Mouse (Mus musculus): ENCODE results near the gene Hist2h2be. TPM values are rescaled to one million over a fixed set of nuclear protein-coding genes. Genes with fewer than 3 reads are reported as not detected.

The Hist2h2be gene
- polyA plus RNA-seq, 1 experiment from 2014 or later, result 23.4 TPM

Other genes starting within 250 kb of the Hist2h2be start
- 12.5 TPM for gene Plekho1, start 225.1 kb upstream of the Hist2h2be start, polyA plus RNA-seq (2014; fragmentation: Illumina TruSeq; extraction: RNeasy Lipid Tissue Mini Kit (QIAGEN cat#74804))
- gene Vps45, start 162.7 kb upstream of the Hist2h2be start, polyA plus RNA-seq (2014; fragmentation: Illumina TruSeq; extraction: RNeasy Lipid Tissue Mini Kit (QIAGEN cat#74804)), result 51.8 TPM
- 30.3 TPM for gene Otud7b, start 116.6 kb upstream of the Hist2h2be start, polyA plus RNA-seq (2014; fragmentation: Illumina TruSeq; extraction: RNeasy Lipid Tissue Mini Kit (QIAGEN cat#74804))
- 3.4 TPM for gene Mtmr11, start 59.1 kb upstream of the Hist2h2be start, polyA plus RNA-seq (2014; fragmentation: Illumina TruSeq; extraction: RNeasy Lipid Tissue Mini Kit (QIAGEN cat#74804))
- 19.9 TPM for gene Sf3b4, start 48.8 kb upstream of the Hist2h2be start, polyA plus RNA-seq (2014; fragmentation: Illumina TruSeq; extraction: RNeasy Lipid Tissue Mini Kit (QIAGEN cat#74804))
- 0.20 TPM for gene Sv2a, start 40.0 kb upstream of the Hist2h2be start, polyA plus RNA-seq (2014; fragmentation: Illumina TruSeq; extraction: RNeasy Lipid Tissue Mini Kit (QIAGEN cat#74804))
- gene Bola1, start 1.4 kb upstream of the Hist2h2be start, polyA plus RNA-seq (2014; fragmentation: Illumina TruSeq; extraction: RNeasy Lipid Tissue Mini Kit (QIAGEN cat#74804)), result 3.5 TPM
- gene Hist2h2ab, start 1.3 kb upstream of the Hist2h2be start, polyA plus RNA-seq (2014; fragmentation: Illumina TruSeq; extraction: RNeasy Lipid Tissue Mini Kit (QIAGEN cat#74804)), result not detected
- gene Hist2h2ac, start 239 bp upstream of the Hist2h2be start, polyA plus RNA-seq (2014; fragmentation: Illumina TruSeq; extraction: RNeasy Lipid Tissue Mini Kit (QIAGEN cat#74804)), result not detected
- 1.5 TPM for gene Hist2h3c2, start 18.0 kb downstream of the Hist2h2be start, polyA plus RNA-seq (2014; fragmentation: Illumina TruSeq; extraction: RNeasy Lipid Tissue Mini Kit (QIAGEN cat#74804))
- not detected for gene Hist2h2aa2, start 19.2 kb downstream of the Hist2h2be start, polyA plus RNA-seq (2014; fragmentation: Illumina TruSeq; extraction: RNeasy Lipid Tissue Mini Kit (QIAGEN cat#74804))
- gene Hist2h2aa1, start 24.4 kb downstream of the Hist2h2be start, polyA plus RNA-seq (2014; fragmentation: Illumina TruSeq; extraction: RNeasy Lipid Tissue Mini Kit (QIAGEN cat#74804)), result not detected
- 26.3 TPM for gene Hist2h3c1, start 25.6 kb downstream of the Hist2h2be start, polyA plus RNA-seq (2014; fragmentation: Illumina TruSeq; extraction: RNeasy Lipid Tissue Mini Kit (QIAGEN cat#74804))
- gene Hist2h4, start 42.2 kb downstream of the Hist2h2be start, polyA plus RNA-seq (2014; fragmentation: Illumina TruSeq; extraction: RNeasy Lipid Tissue Mini Kit (QIAGEN cat#74804)), result not detected
- not detected for gene Hist2h3b, start 47.5 kb downstream of the Hist2h2be start, polyA plus RNA-seq (2014; fragmentation: Illumina TruSeq; extraction: RNeasy Lipid Tissue Mini Kit (QIAGEN cat#74804))
- not detected for gene Hist2h2bb, start 48.6 kb downstream of the Hist2h2be start, polyA plus RNA-seq (2014; fragmentation: Illumina TruSeq; extraction: RNeasy Lipid Tissue Mini Kit (QIAGEN cat#74804))
- gene Fcgr1, start 72.8 kb downstream of the Hist2h2be start, polyA plus RNA-seq (2014; fragmentation: Illumina TruSeq; extraction: RNeasy Lipid Tissue Mini Kit (QIAGEN cat#74804)), result 1.3 TPM
- gene BC107364, start 231.2 kb downstream of the Hist2h2be start, polyA plus RNA-seq (2014; fragmentation: Illumina TruSeq; extraction: RNeasy Lipid Tissue Mini Kit (QIAGEN cat#74804)), result not detected